Mouse (Mus musculus) bone marrow macrophage, adult 2 months (primary cell): ENCODE results near the gene Pbx1.

Experiments used
- CTCF ChIP-seq: IDR thresholded peaks from 2 replicates; pipeline ENCODE4 v1.5.1; 2012; ENCODE audit warnings: low read depth, mild to moderate bottlenecking, low read length, moderate library complexity
- POLR2A ChIP-seq: IDR thresholded peaks from 2 replicates; pipeline ENCODE4 v1.6.1; 2012; ENCODE audit warnings: mild to moderate bottlenecking, low read depth, low read length, borderline replicate concordance

- no peak for TF ChIP-seq POLR2A
- TF ChIP-seq CTCF, result no peak
Observed at GRCm38 (mm10) chr1:168230134-168230533, 201.9 kb downstream of the Pbx1 start.
